Mouse (Mus musculus): ENCODE measurements around the gene Chchd6. TPM values are rescaled to one million over a fixed set of nuclear protein-coding genes. Genes with fewer than 3 reads are reported as not detected.
A peak's percentile ranks its signal among the peaks of the same experiment; 100 is the strongest.

Chchd6 gene
- polyA plus RNA-seq, 1 experiment from 2014 or later: 55.0 TPM

DNA sequence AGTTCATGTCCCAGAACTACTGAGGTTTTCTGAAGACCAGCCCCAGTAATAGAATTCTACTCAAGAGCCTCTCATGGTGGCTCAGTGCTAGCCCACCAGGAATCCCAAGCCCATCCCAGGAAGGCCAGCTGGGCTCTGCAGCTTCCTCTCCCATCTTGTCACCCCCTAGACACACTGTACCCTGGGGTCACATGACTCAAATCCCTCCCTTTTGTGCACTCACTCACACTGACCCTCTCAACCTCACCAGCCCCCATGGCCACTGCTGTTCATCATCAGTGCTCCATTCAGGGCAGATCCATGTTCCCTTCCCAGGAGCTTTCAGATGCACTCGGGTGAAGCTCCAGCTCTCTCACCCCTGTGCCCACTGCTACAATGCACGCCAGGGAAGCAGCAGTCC lies 20.8 kb downstream of the Chchd6 start:
- Histone ChIP-seq H3K4me1 (peaks cover 5% of the 10 kb centered on the region), H3K27ac (no peak overlapping the region), H3K9me3 (no peaks in the 10 kb centered on the region), H3K27me3 (no peaks in the 10 kb centered on the region), H3K4me2 (replicated peaks) (no peak overlapping the region), H3K4me3 (no peak overlapping the region), H3K9ac (no peak overlapping the region), H3K36me3 (peaks cover 4% of the 10 kb centered on the region; the same call in 1 of the 2 replicates)
- no peak for ATAC-seq (ENCODE audit: low FRiP score, low read depth)
- WGBS: 57% methylated on average over 2 of the region's 2 CpGs

DNA sequence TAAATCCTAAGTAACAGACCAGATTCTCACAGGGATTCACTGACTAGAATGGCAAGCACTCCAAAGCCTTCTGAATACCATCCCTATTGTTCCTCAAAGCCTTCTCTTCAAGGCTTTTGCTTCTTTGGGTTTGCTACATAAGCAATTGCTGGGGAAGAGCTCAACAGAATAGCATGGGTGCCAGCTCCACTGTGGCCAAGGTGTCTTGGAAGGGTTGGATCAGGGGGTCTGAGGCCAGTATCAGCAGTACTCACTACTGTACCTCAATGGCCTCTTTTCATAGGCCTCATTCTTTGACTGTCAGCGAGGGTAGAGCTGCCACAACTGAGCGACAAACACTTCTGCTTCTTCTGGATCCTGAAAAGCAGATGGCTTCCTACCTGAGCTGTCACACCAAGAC lies 21.7 kb downstream of the Chchd6 start:
- Histone ChIP-seq H3K36me3 (peaks cover 4% of the 10 kb centered on the region; the same call in 1 of the 2 replicates), H3K4me2 (replicated peaks) (no peak overlapping the region), H3K9me3 (no peaks in the 10 kb centered on the region), H3K4me3 (no peak overlapping the region), H3K4me1 (peaks cover 5% of the 10 kb centered on the region), H3K9ac (no peak overlapping the region), H3K27ac (no peak overlapping the region), H3K27me3 (no peaks in the 10 kb centered on the region)
- WGBS: 90% methylated on average over 2 of the region's 2 CpGs
- no peak for ATAC-seq (ENCODE audit: low FRiP score, low read depth)

DNA sequence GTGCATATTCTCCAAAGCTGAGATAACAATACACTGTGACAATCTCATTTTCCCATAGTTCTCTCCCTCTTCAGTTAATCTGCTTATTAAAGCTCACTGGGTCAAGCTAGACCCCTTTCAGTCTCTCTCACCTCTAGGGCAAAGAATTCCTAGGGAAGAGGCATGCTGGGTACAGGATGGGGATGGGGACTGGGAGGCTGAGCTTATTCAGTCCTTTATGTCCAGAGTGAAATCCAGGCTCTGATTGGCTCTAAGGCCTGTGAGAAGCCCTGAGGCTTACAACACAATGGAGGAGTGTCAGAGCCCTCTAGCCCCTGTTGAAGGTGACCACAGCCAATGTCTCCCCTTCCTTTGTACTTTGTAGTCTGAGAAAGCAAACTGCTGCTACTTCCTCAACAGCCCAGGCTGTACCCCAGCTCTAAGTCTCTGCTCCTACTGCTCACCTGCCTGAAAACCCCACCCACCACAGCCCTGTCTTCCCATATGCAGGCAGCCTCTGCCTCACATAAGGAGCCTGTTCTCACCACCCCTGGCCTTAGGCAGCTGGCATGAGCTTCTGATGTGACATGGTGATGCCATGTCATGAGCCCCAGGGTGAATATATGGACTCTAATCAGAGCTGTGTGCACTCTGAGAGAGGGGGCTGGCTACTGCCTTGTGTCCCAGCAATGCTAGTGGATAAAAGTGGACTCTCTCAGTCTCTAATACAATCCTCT lies 22.4 kb downstream of the Chchd6 start:
- Histone ChIP-seq H3K4me3 (no peak overlapping the region), H3K4me2 (replicated peaks) (no peak overlapping the region), H3K9ac (no peak overlapping the region), H3K36me3 (peaks cover 4% of the 10 kb centered on the region; the same call in 1 of the 2 replicates), H3K4me1 (peaks cover 5% of the 10 kb centered on the region), H3K27me3 (no peaks in the 10 kb centered on the region), H3K27ac (no peak overlapping the region), H3K9me3 (no peaks in the 10 kb centered on the region)
- ATAC-seq (ENCODE audit: low FRiP score, low read depth): no peak

DNA sequence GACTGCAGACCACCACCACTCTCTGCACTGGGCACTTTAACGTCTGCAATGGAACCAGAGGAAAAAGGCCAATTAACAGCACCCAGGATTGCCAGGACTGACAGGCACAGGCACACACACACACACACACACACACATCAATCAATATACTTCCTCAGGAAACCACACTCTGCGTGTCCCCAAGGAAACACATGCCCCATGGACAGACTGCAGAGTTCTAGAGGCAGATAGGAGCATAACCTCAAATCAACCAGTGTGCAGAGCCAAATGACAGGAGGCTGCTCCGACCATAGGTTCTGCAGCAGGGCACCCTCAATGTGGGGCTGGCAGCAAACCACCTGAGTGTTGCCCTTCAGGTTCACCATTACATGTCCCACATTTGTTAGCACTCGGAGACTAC lies 26.1 kb downstream of the Chchd6 start:
- ATAC-seq (ENCODE audit: low FRiP score, low read depth): no peak

DNA sequence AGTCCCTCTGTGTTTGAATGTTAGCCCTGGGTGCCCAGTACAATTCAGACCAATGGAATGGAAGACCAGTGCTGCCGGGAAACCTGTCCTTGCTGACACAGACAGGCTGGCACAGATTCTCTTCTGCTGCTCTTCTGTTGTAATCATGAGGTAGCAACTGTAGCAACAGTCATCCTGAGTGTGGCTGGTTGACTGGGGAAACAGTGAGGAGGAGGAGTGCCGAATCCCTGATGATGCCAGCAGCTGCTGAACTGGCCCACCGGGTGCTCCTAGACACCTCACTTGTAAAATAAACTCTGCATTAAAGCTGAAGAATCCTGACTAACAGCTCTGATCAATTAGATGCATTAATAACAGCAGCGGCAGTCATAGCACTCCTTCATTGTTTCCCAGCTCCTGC lies 28.7 kb downstream of the Chchd6 start:
- WGBS: 72% methylated on average over 4 of the region's 4 CpGs
- H3K4me1 ChIP-seq: no peaks in the 10 kb centered on the region
- H3K9ac ChIP-seq: no peak overlapping the region
- no peak overlapping the region for H3K4me3 ChIP-seq
- H3K27ac ChIP-seq: no peak overlapping the region
- H3K36me3 ChIP-seq: peaks cover 6% of the 10 kb centered on the region; the same call in 1 of the 2 replicates
- no peaks in the 10 kb centered on the region for H3K9me3 ChIP-seq
- H3K27me3 ChIP-seq: no peaks in the 10 kb centered on the region
- no peak overlapping the region for H3K4me2 ChIP-seq (replicated peaks)
- no peak for ATAC-seq (ENCODE audit: low FRiP score, low read depth)

More for the DNA sequence above, 26.1 kb downstream of the Chchd6 start:
- no peaks in the 10 kb centered on the region for H3K27me3 ChIP-seq
- 62% methylated on average over 4 of the region's 4 CpGs for WGBS
- H3K4me3 ChIP-seq: no peak overlapping the region
- H3K4me2 ChIP-seq (replicated peaks): no peak overlapping the region
- no peaks in the 10 kb centered on the region for H3K4me1 ChIP-seq
- no peaks in the 10 kb centered on the region for H3K9me3 ChIP-seq
- no peak overlapping the region for H3K9ac ChIP-seq
- peaks cover 10% of the 10 kb centered on the region; the same call in 1 of the 2 replicates for H3K36me3 ChIP-seq
- no peak overlapping the region for H3K27ac ChIP-seq

DNA sequence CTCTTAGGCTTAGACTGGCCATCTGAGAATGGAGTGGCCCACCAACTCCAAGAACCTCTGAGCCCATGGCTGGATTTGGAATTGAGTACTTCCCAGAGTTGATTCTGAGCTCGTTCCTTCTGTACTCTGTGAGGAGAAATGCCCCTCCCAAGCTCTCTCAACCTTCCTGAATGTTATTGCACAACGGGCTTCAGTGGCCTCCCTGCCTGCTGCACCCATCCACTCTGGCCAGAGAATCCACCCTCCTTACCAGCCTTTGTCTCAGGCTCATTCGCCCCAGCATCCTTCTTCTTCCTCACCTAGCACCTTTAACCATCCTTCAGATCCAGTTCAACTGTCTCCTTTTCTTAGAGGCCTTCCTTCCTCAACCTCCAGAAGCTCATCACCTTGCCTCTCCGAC lies 32.1 kb downstream of the Chchd6 start:
- H3K9me3 ChIP-seq: no peaks in the 10 kb centered on the region
- H3K4me2 ChIP-seq (replicated peaks): no peak overlapping the region
- H3K27me3 ChIP-seq: no peaks in the 10 kb centered on the region
- H3K4me1 ChIP-seq: no peaks in the 10 kb centered on the region
- no peak overlapping the region for H3K27ac ChIP-seq
- H3K36me3 ChIP-seq: peaks cover 6% of the 10 kb centered on the region; the same call in 1 of the 2 replicates
- H3K9ac ChIP-seq: no peak overlapping the region
- no peak overlapping the region for H3K4me3 ChIP-seq
- no peak for ATAC-seq (ENCODE audit: low FRiP score, low read depth)
- 75% methylated on average over 4 of the region's 4 CpGs for WGBS

DNA sequence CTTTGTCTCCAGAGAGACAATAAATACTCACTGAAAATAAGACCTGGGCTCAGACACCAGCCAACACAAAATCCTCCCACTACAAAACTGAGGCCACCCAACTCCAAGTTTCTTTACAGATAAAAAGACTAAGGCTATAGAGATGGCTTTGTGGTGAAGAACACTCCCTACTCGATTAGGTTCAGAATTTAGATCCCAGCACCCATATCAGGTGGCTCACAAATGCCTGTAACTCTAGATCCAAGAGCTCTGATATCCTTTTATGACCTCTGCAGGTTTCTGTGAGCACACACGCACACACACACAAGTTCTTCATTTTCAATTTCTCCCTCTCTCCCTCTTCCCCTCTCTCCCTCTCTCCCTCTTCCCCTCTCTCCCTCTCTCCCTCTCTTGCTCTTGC lies 34.6 kb downstream of the Chchd6 start:
- H3K4me3 ChIP-seq: no peak overlapping the region
- no peak overlapping the region for H3K27ac ChIP-seq
- 61% methylated on average over 2 of the region's 2 CpGs for WGBS
- no peak overlapping the region for H3K4me2 ChIP-seq (replicated peaks)
- no peaks in the 10 kb centered on the region for H3K27me3 ChIP-seq
- no peaks in the 10 kb centered on the region for H3K9me3 ChIP-seq
- no peak for ATAC-seq (ENCODE audit: low FRiP score, low read depth)
- H3K9ac ChIP-seq: no peak overlapping the region
- no peaks in the 10 kb centered on the region for H3K4me1 ChIP-seq
- no peaks in the 10 kb centered on the region for H3K36me3 ChIP-seq

DNA sequence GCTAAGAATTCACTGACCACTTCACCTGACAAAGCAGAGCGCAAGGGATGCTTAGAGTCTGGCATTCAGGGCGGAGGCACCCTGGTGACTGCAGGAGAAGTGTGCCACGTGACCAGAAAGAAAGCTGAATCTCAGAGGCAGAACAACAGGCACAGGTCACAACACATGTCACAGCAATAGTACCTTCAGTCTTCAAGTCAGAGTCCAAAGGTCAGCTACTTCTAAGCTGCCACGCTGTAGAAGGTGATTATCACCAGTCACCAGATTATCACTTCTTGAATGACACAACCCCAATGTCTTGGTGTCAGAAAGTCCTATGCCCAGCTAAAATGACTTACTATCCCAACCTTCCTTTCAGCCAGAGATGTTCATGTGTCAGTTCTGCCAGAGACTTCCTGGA lies 37.8 kb downstream of the Chchd6 start:
- H3K4me3 ChIP-seq: no peak overlapping the region
- no peaks in the 10 kb centered on the region for H3K27me3 ChIP-seq
- no peaks in the 10 kb centered on the region for H3K36me3 ChIP-seq
- 0 out of 2 replicates have a peak, but pooled peaks cover 3% of the 10 kb centered on the region for H3K4me1 ChIP-seq
- no peak overlapping the region for H3K4me2 ChIP-seq (replicated peaks)
- no peaks in the 10 kb centered on the region for H3K9me3 ChIP-seq
- no peak overlapping the region for H3K27ac ChIP-seq
- no peak overlapping the region for H3K9ac ChIP-seq
- no peak for ATAC-seq (ENCODE audit: low FRiP score, low read depth)
- WGBS: 81% methylated on average over 4 of the region's 4 CpGs

DNA sequence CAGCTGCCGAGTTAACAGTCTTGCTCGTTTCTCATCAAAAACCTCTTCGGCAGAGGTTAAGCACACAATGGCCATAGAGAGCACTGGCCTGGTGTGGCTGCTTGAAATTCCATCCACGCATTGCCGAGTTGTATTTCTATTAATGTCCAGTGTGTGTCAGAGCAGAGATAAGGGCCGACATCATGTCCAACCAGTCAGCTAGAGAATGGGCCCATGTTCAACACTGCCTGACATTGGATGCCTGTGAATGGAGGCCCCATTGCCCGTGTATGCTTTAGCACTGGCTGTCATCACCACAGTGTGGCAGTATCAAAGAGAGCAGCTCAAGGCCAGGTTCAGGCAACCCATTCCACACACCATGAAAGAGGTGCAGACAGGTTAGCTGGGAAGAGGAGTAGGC lies 38.9 kb downstream of the Chchd6 start:
- no peak overlapping the region for H3K4me2 ChIP-seq (replicated peaks)
- ATAC-seq (ENCODE audit: low FRiP score, low read depth): no peak
- H3K36me3 ChIP-seq: no peaks in the 10 kb centered on the region
- 78% methylated on average over 7 of the region's 7 CpGs for WGBS
- no peaks in the 10 kb centered on the region for H3K9me3 ChIP-seq
- H3K27me3 ChIP-seq: no peaks in the 10 kb centered on the region
- no peak overlapping the region for H3K9ac ChIP-seq
- no peak overlapping the region for H3K4me3 ChIP-seq
- 0 out of 2 replicates have a peak, but pooled peaks cover 3% of the 10 kb centered on the region for H3K4me1 ChIP-seq
- H3K27ac ChIP-seq: no peak overlapping the region

DNA sequence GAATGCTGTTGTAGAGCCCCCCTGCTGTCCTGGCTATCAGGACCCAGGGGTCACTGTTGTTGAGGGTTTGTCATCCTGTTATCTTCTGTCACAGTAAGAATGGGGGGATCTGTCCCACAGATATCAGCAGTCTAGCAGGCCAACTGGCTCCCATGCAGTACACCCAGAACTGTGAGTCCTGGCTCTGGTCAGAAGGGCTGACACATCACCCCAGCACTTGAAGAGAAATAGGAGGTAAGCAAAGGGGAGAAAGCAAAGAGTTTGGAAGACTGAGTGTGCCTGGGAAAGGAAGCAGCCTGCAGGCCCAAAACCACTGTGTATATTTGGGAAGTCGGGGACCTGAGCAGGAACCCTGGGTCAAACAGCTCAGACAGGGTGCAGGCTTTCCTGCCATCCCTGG lies 39.5 kb downstream of the Chchd6 start:
- Histone ChIP-seq H3K9ac (peak overlapping the region; percentile 3; the same call in 1 of the 2 replicates), H3K27ac (no peak overlapping the region), H3K4me2 (replicated peaks) (no peak overlapping the region), H3K36me3 (no peaks in the 10 kb centered on the region), H3K9me3 (no peaks in the 10 kb centered on the region), H3K27me3 (no peaks in the 10 kb centered on the region), H3K4me3 (no peak overlapping the region), H3K4me1 (0 out of 2 replicates have a peak, but pooled peaks cover 3% of the 10 kb centered on the region)
- no peak for ATAC-seq (ENCODE audit: low FRiP score, low read depth)
- 86% methylated on average over 1 of the region's 1 CpGs for WGBS

DNA sequence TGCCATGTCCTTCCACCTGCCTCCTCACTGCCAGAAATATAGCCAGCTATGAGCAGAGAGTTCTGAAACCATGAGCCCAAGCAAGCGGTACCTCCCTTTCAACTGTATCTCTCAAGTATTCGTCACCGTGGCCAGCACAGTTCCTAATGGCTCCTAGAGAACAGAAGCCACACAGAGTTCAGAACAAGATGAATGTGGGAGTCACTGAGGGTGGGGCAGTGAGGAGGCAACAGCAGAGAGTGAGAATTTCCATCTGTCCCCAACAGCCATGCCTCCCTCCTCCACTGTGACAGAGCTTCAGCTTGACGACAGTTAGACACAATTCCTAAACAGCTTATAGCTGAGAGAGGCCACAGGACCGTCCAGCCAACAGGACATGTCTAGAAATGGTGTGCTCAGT lies 41.4 kb downstream of the Chchd6 start:
- ATAC-seq (ENCODE audit: low FRiP score, low read depth): no peak
- Histone ChIP-seq H3K4me1 (0 out of 2 replicates have a peak, but pooled peaks cover 3% of the 10 kb centered on the region), H3K9me3 (no peaks in the 10 kb centered on the region), H3K9ac (no peak overlapping the region), H3K36me3 (no peaks in the 10 kb centered on the region), H3K27me3 (no peaks in the 10 kb centered on the region), H3K4me2 (replicated peaks) (no peak overlapping the region), H3K27ac (no peak overlapping the region), H3K4me3 (no peak overlapping the region)
- WGBS: 83% methylated on average over 5 of the region's 5 CpGs

DNA sequence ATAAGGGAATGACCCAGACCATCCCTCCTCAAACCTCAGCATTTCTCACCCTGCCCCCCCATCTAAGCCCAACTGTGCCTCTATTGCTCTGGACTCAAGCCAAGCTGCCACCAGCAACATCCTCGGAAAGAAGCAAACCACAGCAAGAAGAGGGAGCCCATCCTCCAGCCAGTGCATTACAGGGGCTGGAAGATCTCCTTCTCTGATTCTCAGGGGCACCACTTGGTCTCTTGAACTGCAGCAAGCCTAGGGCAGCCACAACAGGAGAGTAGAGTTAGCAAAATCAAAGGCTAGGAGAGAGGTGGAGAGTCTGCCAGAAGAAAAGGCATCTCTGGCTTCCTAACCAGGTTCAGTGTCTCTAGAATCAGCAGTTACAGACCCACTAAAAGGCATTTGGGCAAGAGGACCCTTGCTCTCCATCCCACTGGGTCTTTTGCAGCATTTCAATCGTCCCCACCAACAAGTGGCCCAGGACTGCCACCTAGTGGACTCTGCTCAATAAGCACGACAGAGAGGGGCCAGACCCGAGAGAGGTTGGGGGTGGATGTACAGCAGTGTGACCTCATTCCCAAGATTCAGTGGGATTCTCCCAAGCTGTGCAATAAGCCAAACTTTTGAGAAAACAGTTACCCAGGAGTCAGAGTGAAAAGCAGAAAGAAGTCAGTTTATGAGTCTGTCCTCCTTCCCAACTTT lies 42.3 kb downstream of the Chchd6 start:
- Histone ChIP-seq H3K9me3 (no peaks in the 10 kb centered on the region), H3K9ac (no peak overlapping the region), H3K27ac (no peak overlapping the region), H3K27me3 (no peaks in the 10 kb centered on the region), H3K4me2 (replicated peaks) (no peak overlapping the region), H3K36me3 (no peaks in the 10 kb centered on the region), H3K4me1 (0 out of 2 replicates have a peak, but pooled peaks cover 3% of the 10 kb centered on the region), H3K4me3 (no peak overlapping the region)
- WGBS: 8% methylated on average over 4 of the region's 4 CpGs
- ATAC-seq (ENCODE audit: low FRiP score, low read depth): peak; percentile 64
